Mouse (Mus musculus): ENCODE measurements around the gene Tgif1. TPM values are rescaled to one million over a fixed set of nuclear protein-coding genes. Genes with fewer than 3 reads are reported as not detected.

Gene Tgif1
- total and polyA plus RNA-seq, 2 experiments from 2014 or later = 7.8 to 9.0 TPM

- Histone ChIP-seq H3K9me3 (replicated peaks; ENCODE audit: control insufficient read depth, low read length) (no peaks in the 10 kb centered on the region), H3K27me3 (ENCODE audit: control insufficient read depth, insufficient read depth, low read length) (peaks cover 17% of the 10 kb centered on the region), H3K36me3 (replicated peaks; ENCODE audit: control insufficient read depth, insufficient read depth, low read length) (no peaks in the 10 kb centered on the region), H3K27ac (ENCODE audit: low read depth) (no peak overlapping the region), H3K4me3 (ENCODE audit: low read depth, low read length) (no peak overlapping the region), H3K4me1 (ENCODE audit: control insufficient read depth, insufficient read depth) (no peaks in the 10 kb centered on the region), H3K9ac (replicated peaks; ENCODE audit: low read depth, low read length) (no peak overlapping the region), H3K4me2 (ENCODE audit: low read depth, low read length) (no peak overlapping the region)
- no peak for TF ChIP-seq CTCF (IDR thresholded peaks at IDR 0.05; ENCODE audit: low read depth)
- 70% methylated on average over 12 of the region's 12 CpGs for WGBS
- DNase-seq (ENCODE audit: low spot score) (no peak), ATAC-seq (ENCODE audit: insufficient read depth, low read depth) (no peak)
These were observed 27.1 kb downstream of the Tgif1 start for GRCm38 (mm10) chr17:70826227-70826626.

DNA sequence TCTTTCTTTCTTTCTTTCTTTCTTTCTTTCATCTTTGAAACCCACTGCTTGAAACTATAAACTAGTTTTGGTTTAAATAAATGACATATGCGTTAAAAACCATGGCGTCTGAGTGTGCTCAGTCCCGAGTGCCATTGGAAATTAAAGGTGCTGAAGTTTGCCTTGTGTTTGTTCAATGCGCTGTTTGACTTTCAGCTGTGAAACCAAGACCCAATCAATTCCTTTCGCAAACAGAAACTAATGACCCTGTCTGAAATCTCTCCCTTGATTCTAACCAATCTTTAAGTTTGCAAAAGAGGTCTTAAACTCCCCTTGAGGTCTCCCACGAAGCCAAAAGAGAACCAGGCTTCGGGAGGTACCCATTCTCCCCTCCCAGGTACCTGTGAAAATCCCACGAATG is 30.3 kb downstream of the Tgif1 start:
- DNase-seq (ENCODE audit: low spot score) (no peak), ATAC-seq (ENCODE audit: insufficient read depth, low read depth) (no peak)
- H3K4me1 ChIP-seq (ENCODE audit: control insufficient read depth, insufficient read depth) = 0 out of 2 replicates have a peak, but pooled peaks cover 3% of the 10 kb centered on the region
- no peak overlapping the region for H3K27ac ChIP-seq (ENCODE audit: low read depth)
- 79% methylated on average over 8 of the region's 8 CpGs for WGBS
- H3K9ac ChIP-seq (replicated peaks; ENCODE audit: low read depth, low read length) = no peak overlapping the region
- TF ChIP-seq EP300 (IDR thresholded peaks at IDR 0.05; ENCODE audit: low read depth) = no peak
- TF ChIP-seq CTCF (IDR thresholded peaks at IDR 0.05; ENCODE audit: low read depth) = no peak
- no peaks in the 10 kb centered on the region for H3K9me3 ChIP-seq (replicated peaks; ENCODE audit: control insufficient read depth, low read length)
- H3K36me3 ChIP-seq (replicated peaks; ENCODE audit: control insufficient read depth, insufficient read depth, low read length) = no peaks in the 10 kb centered on the region
- peaks cover 41% of the 10 kb centered on the region for H3K27me3 ChIP-seq (ENCODE audit: control insufficient read depth, insufficient read depth, low read length)
- H3K4me3 ChIP-seq (ENCODE audit: low read depth, low read length) = no peak overlapping the region
- H3K4me2 ChIP-seq (ENCODE audit: low read depth, low read length) = no peak overlapping the region

DNA sequence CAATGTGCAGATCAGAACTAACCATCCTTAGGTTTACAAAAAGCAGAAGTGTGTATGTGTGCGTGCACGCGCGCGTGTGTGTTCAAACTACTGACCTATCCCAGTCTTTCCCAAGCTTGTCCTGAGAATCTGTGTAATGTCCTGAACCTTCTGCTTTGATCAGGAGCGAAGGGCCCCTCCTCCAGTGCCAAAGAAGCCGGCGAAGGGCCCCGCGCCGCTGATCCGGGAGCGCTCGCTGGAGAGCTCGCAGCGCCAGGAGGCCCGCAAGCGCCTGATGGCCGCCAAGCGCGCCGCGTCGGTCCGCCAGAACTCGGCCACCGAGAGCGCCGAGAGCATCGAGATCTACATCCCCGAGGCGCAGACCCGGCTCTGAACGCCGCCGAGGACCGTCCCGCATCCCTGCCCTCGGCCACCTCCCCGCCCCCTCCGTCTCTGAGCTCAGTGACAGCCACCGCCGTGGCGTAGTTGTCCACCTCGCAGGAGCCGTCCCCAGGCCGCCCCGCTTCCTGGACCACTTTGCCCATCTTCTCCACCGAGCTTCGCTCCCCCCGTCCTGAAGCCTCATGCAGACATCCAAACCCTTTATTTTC is 35.4 kb downstream of the Tgif1 start:
- Histone ChIP-seq H3K27me3 (ENCODE audit: control insufficient read depth, insufficient read depth, low read length) (peaks cover 62% of the 10 kb centered on the region), H3K27ac (ENCODE audit: low read depth) (no peak overlapping the region), H3K9ac (replicated peaks; ENCODE audit: low read depth, low read length) (no peak overlapping the region), H3K4me2 (ENCODE audit: low read depth, low read length) (peak overlapping the region; percentile 75), H3K36me3 (replicated peaks; ENCODE audit: control insufficient read depth, insufficient read depth, low read length) (no peaks in the 10 kb centered on the region), H3K4me1 (ENCODE audit: control insufficient read depth, insufficient read depth) (0 out of 2 replicates have a peak, but pooled peaks cover 3% of the 10 kb centered on the region), H3K4me3 (ENCODE audit: low read depth, low read length) (peak overlapping the region; percentile 53), H3K9me3 (replicated peaks; ENCODE audit: control insufficient read depth, low read length) (no peaks in the 10 kb centered on the region)
- DNase-seq (ENCODE audit: low spot score) (no peak), ATAC-seq (ENCODE audit: insufficient read depth, low read depth) (no peak)
- TF ChIP-seq EP300 (IDR thresholded peaks at IDR 0.05; ENCODE audit: low read depth) (no peak), CTCF (IDR thresholded peaks at IDR 0.05; ENCODE audit: low read depth) (no peak)
- 4% methylated on average over 51 of the region's 51 CpGs for WGBS

DNA sequence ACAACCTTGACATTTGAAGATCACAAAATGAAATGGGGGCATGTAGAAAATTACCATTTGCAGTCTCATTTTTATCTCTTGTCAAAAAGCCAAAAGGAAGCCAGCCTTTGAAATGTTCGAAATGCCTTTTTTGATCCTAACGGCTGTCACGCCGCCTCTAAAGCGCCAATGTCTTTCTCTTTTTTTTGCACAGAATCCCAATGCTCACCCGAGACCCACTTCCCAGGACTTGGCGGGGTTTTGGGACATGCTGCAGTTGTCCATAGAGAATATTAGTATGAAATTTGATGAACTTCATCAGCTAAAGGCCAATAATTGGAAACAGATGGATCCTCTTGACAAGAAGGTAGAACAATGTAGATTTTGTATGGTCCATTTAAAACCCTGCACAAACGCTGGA is 38.3 kb downstream of the Tgif1 start:
- Histone ChIP-seq H3K36me3 (replicated peaks; ENCODE audit: control insufficient read depth, insufficient read depth, low read length) (no peaks in the 10 kb centered on the region), H3K9me3 (replicated peaks; ENCODE audit: control insufficient read depth, low read length) (no peaks in the 10 kb centered on the region), H3K27ac (ENCODE audit: low read depth) (no peak overlapping the region), H3K9ac (replicated peaks; ENCODE audit: low read depth, low read length) (no peak overlapping the region), H3K4me1 (ENCODE audit: control insufficient read depth, insufficient read depth) (0 out of 2 replicates have a peak, but pooled peaks cover 3% of the 10 kb centered on the region), H3K27me3 (ENCODE audit: control insufficient read depth, insufficient read depth, low read length) (peaks cover 43% of the 10 kb centered on the region), H3K4me2 (ENCODE audit: low read depth, low read length) (no peak overlapping the region), H3K4me3 (ENCODE audit: low read depth, low read length) (no peak overlapping the region)
- ATAC-seq (ENCODE audit: insufficient read depth, low read depth) = no peak
- WGBS = 71% methylated on average over 8 of the region's 8 CpGs
- no peak for DNase-seq (ENCODE audit: low spot score)
- TF ChIP-seq CTCF (IDR thresholded peaks at IDR 0.05; ENCODE audit: low read depth) (no peak), EP300 (IDR thresholded peaks at IDR 0.05; ENCODE audit: low read depth) (no peak)

DNA sequence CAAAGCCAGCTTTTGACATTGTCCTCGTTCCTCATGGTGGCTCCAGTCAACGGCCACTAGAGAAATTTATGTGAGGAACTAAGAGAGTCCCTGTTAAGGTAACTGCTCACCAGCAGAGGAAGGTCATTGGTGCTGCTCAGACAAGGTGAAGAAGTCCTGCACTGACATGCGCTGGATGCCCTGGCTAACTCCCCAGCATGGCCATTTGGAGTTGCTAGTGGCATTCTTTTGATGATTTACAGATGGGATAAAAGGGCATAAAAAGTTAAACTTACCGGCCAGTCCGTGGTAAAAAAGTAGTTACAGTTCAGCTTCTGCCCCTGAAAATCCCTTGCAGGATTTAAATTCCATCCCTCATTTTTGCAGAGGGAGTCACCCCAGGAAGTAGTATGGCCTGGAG is 42.6 kb downstream of the Tgif1 start:
- Histone ChIP-seq H3K9ac (replicated peaks; ENCODE audit: low read depth, low read length) (no peak overlapping the region), H3K4me2 (ENCODE audit: low read depth, low read length) (no peak overlapping the region), H3K4me3 (ENCODE audit: low read depth, low read length) (no peak overlapping the region), H3K4me1 (ENCODE audit: control insufficient read depth, insufficient read depth) (no peaks in the 10 kb centered on the region), H3K27me3 (ENCODE audit: control insufficient read depth, insufficient read depth, low read length) (peaks cover 7% of the 10 kb centered on the region; the same call in 1 of the 2 replicates), H3K9me3 (replicated peaks; ENCODE audit: control insufficient read depth, low read length) (no peaks in the 10 kb centered on the region), H3K36me3 (replicated peaks; ENCODE audit: control insufficient read depth, insufficient read depth, low read length) (no peaks in the 10 kb centered on the region), H3K27ac (ENCODE audit: low read depth) (no peak overlapping the region)
- ATAC-seq (ENCODE audit: insufficient read depth, low read depth) (no peak), DNase-seq (ENCODE audit: low spot score) (no peak)
- 88% methylated on average over 5 of the region's 5 CpGs for WGBS
- no peak for TF ChIP-seq CTCF (IDR thresholded peaks at IDR 0.05; ENCODE audit: low read depth)
- TF ChIP-seq EP300 (IDR thresholded peaks at IDR 0.05; ENCODE audit: low read depth) = no peak

- Histone ChIP-seq H3K4me2 (ENCODE audit: low read depth, low read length) (no peak overlapping the region), H3K9me3 (replicated peaks; ENCODE audit: control insufficient read depth, low read length) (no peaks in the 10 kb centered on the region), H3K36me3 (replicated peaks; ENCODE audit: control insufficient read depth, insufficient read depth, low read length) (no peaks in the 10 kb centered on the region), H3K9ac (replicated peaks; ENCODE audit: low read depth, low read length) (no peak overlapping the region), H3K4me3 (ENCODE audit: low read depth, low read length) (no peak overlapping the region), H3K4me1 (ENCODE audit: control insufficient read depth, insufficient read depth) (no peaks in the 10 kb centered on the region), H3K27ac (ENCODE audit: low read depth) (no peak overlapping the region), H3K27me3 (ENCODE audit: control insufficient read depth, insufficient read depth, low read length) (no peaks in the 10 kb centered on the region)
- WGBS = 76% methylated on average over 3 of the region's 3 CpGs
- ATAC-seq (ENCODE audit: insufficient read depth, low read depth) = no peak
- TF ChIP-seq EP300 (IDR thresholded peaks at IDR 0.05; ENCODE audit: low read depth) = no peak
- no peak for TF ChIP-seq CTCF (IDR thresholded peaks at IDR 0.05; ENCODE audit: low read depth)
- no peak for DNase-seq (ENCODE audit: low spot score)
These were observed 43.6 kb downstream of the Tgif1 start for GRCm38 (mm10) chr17:70809776-70810175.

All from heart, postnatal 0 days (tissue).